Mouse (Mus musculus): Measurements from ENCODE around the gene Trpm2. TPM values are rescaled to one million over a fixed set of nuclear protein-coding genes. Genes with fewer than 3 reads are reported as not detected.
"Not testable (repeated sequence)": the region's sequence is repeated elsewhere in the genome, so short reads cannot be mapped to it uniquely, and the experiment has no call there.

The Trpm2 gene
- 0.09 and 0.63 TPM in 2 replicates for polyA plus RNA-seq (2014; fragmentation: Nextera tagmentation; extraction: Ambion mirVana)

GRCm38 (mm10) chr10:77970481-77970880, at the start of gene Trpm2:
Gene Trpm2 (minus strand): TSS chr10:77970563.
- Histone ChIP-seq H3K9me3 (ENCODE audit: low read depth, low read length) (no peaks in the 10 kb centered on the region), H3K27ac (ENCODE audit: low read depth) (no peak within 1 kb of the TSS), H3K9ac (peak within 1 kb of the TSS; percentile 9; the same call in 1 of the 2 replicates), H3K4me2 (peak within 1 kb of the TSS; percentile 56), H3K4me1 (ENCODE audit: insufficient read depth) (no peaks in the 10 kb centered on the region), H3K27me3 (ENCODE audit: insufficient read depth, low read length) (peaks cover 30% of the 10 kb centered on the region), H3K4me3 (ENCODE audit: low read depth, low read length) (peak within 1 kb of the TSS; percentile 24), H3K36me3 (ENCODE audit: insufficient read depth) (no peaks in the 10 kb centered on the region)
- 77% methylated on average over 6 of the region's 6 CpGs for WGBS
- DNase-seq, result no peak
- no peak for TF ChIP-seq CTCF (IDR thresholded peaks at IDR 0.05; ENCODE audit: low read depth)
- ATAC-seq (ENCODE audit: insufficient read depth), result 0 out of 2 replicates have a peak, but pooled peaks have one; percentile 21

GRCm38 (mm10) chr10:78019984-78020383, 49.6 kb upstream of the Trpm2 start:
- H3K27ac ChIP-seq (ENCODE audit: low read depth); H3K4me1 ChIP-seq (ENCODE audit: insufficient read depth); H3K9me3 ChIP-seq (ENCODE audit: low read depth, low read length); H3K4me2 ChIP-seq; DNase-seq; ATAC-seq (ENCODE audit: insufficient read depth); H3K9ac ChIP-seq; H3K27me3 ChIP-seq (ENCODE audit: insufficient read depth, low read length); H3K36me3 ChIP-seq (ENCODE audit: insufficient read depth); H3K4me3 ChIP-seq (ENCODE audit: low read depth, low read length): not testable (repeated sequence)
- 93% methylated on average over 6 of the region's 11 CpGs for WGBS

- H3K9ac ChIP-seq, result no peak overlapping the region
- no peak overlapping the region for H3K4me2 ChIP-seq
- H3K27me3 ChIP-seq (ENCODE audit: insufficient read depth, low read length), result no peaks in the 10 kb centered on the region
- 77% methylated on average over 4 of the region's 4 CpGs for WGBS
- H3K4me3 ChIP-seq (ENCODE audit: low read depth, low read length), result no peak overlapping the region
- H3K27ac ChIP-seq (ENCODE audit: low read depth), result no peak overlapping the region
- H3K9me3 ChIP-seq (ENCODE audit: low read depth, low read length), result no peaks in the 10 kb centered on the region
- no peaks in the 10 kb centered on the region for H3K36me3 ChIP-seq (ENCODE audit: insufficient read depth)
- DNase-seq, result no peak
- TF ChIP-seq CTCF (IDR thresholded peaks at IDR 0.05; ENCODE audit: low read depth), result no peak
- H3K4me1 ChIP-seq (ENCODE audit: insufficient read depth), result no peaks in the 10 kb centered on the region
- ATAC-seq (ENCODE audit: insufficient read depth), result 0 out of 2 replicates have a peak, but pooled peaks have one; percentile 28
Observed at GRCm38 (mm10) chr10:78019291-78019690, 48.9 kb upstream of the Trpm2 start.

GRCm38 (mm10) chr10:78018797-78019203, 48.4 kb upstream of the Trpm2 start:
- TF ChIP-seq CTCF (IDR thresholded peaks at IDR 0.05; ENCODE audit: low read depth), result peak; percentile 96
- H3K27me3 ChIP-seq (ENCODE audit: insufficient read depth, low read length), result no peaks in the 10 kb centered on the region
- H3K4me2 ChIP-seq, result peak overlapping the region; percentile 48
- no peak overlapping the region; the same call in 1 of the 2 replicates for H3K4me3 ChIP-seq (ENCODE audit: low read depth, low read length)
- WGBS, result 20% methylated on average over 19 of the region's 19 CpGs
- H3K27ac ChIP-seq (ENCODE audit: low read depth), result no peak overlapping the region
- H3K4me1 ChIP-seq (ENCODE audit: insufficient read depth), result no peaks in the 10 kb centered on the region
- DNase-seq, result peak; percentile 95
- no peaks in the 10 kb centered on the region for H3K36me3 ChIP-seq (ENCODE audit: insufficient read depth)
- peak; percentile 82 for ATAC-seq (ENCODE audit: insufficient read depth)
- H3K9me3 ChIP-seq (ENCODE audit: low read depth, low read length), result no peaks in the 10 kb centered on the region
- H3K9ac ChIP-seq, result no peak overlapping the region

GRCm38 (mm10) chr10:78016366-78016765, 46.0 kb upstream of the Trpm2 start:
- TF ChIP-seq CTCF (IDR thresholded peaks at IDR 0.05; ENCODE audit: low read depth), result no peak
- H3K4me3 ChIP-seq (ENCODE audit: low read depth, low read length), result no peak overlapping the region
- no peaks in the 10 kb centered on the region for H3K9me3 ChIP-seq (ENCODE audit: low read depth, low read length)
- WGBS, result 59% methylated on average over 5 of the region's 5 CpGs
- H3K27ac ChIP-seq (ENCODE audit: low read depth), result no peak overlapping the region
- no peaks in the 10 kb centered on the region for H3K36me3 ChIP-seq (ENCODE audit: insufficient read depth)
- H3K9ac ChIP-seq, result no peak overlapping the region
- DNase-seq, result no peak
- no peak for ATAC-seq (ENCODE audit: insufficient read depth)
- no peak overlapping the region for H3K4me2 ChIP-seq
- no peaks in the 10 kb centered on the region for H3K27me3 ChIP-seq (ENCODE audit: insufficient read depth, low read length)
- no peaks in the 10 kb centered on the region for H3K4me1 ChIP-seq (ENCODE audit: insufficient read depth)

- TF ChIP-seq CTCF (IDR thresholded peaks at IDR 0.05; ENCODE audit: low read depth), result no peak
- H3K4me2 ChIP-seq, result no peak overlapping the region
- no peak overlapping the region for H3K4me3 ChIP-seq (ENCODE audit: low read depth, low read length)
- H3K9me3 ChIP-seq (ENCODE audit: low read depth, low read length), result no peaks in the 10 kb centered on the region
- no peaks in the 10 kb centered on the region for H3K27me3 ChIP-seq (ENCODE audit: insufficient read depth, low read length)
- ATAC-seq (ENCODE audit: insufficient read depth), result no peak
- H3K27ac ChIP-seq (ENCODE audit: low read depth), result no peak overlapping the region
- WGBS, result 94% methylated on average over 1 of the region's 1 CpGs
- H3K36me3 ChIP-seq (ENCODE audit: insufficient read depth), result no peaks in the 10 kb centered on the region
- no peak for DNase-seq
- no peak overlapping the region for H3K9ac ChIP-seq
- no peaks in the 10 kb centered on the region for H3K4me1 ChIP-seq (ENCODE audit: insufficient read depth)
Observed at GRCm38 (mm10) chr10:78015489-78015888, 45.1 kb upstream of the Trpm2 start.

GRCm38 (mm10) chr10:78012661-78013495, 42.5 kb upstream of the Trpm2 start:
- peaks cover 7% of the 10 kb centered on the region for H3K4me1 ChIP-seq (ENCODE audit: insufficient read depth)

GRCm38 (mm10) chr10:78011116-78011515, 40.8 kb upstream of the Trpm2 start:
- not testable (repeated sequence) for H3K36me3 ChIP-seq (ENCODE audit: insufficient read depth); H3K4me2 ChIP-seq; H3K27me3 ChIP-seq (ENCODE audit: insufficient read depth, low read length); H3K9me3 ChIP-seq (ENCODE audit: low read depth, low read length); H3K27ac ChIP-seq (ENCODE audit: low read depth); ATAC-seq (ENCODE audit: insufficient read depth); H3K4me1 ChIP-seq (ENCODE audit: insufficient read depth); DNase-seq; H3K9ac ChIP-seq; H3K4me3 ChIP-seq (ENCODE audit: low read depth, low read length)
- WGBS, result 96% methylated on average over 5 of the region's 5 CpGs

More at GRCm38 (mm10) chr10:78012661-78013495, 42.5 kb upstream of the Trpm2 start:
- no peak overlapping the region for H3K4me2 ChIP-seq
- no peaks in the 10 kb centered on the region for H3K9me3 ChIP-seq (ENCODE audit: low read depth, low read length)
- TF ChIP-seq CTCF (IDR thresholded peaks at IDR 0.05; ENCODE audit: low read depth), result no peak
- no peaks in the 10 kb centered on the region for H3K27me3 ChIP-seq (ENCODE audit: insufficient read depth, low read length)
- H3K4me3 ChIP-seq (ENCODE audit: low read depth, low read length), result no peak overlapping the region
- H3K36me3 ChIP-seq (ENCODE audit: insufficient read depth), result 0 out of 2 replicates have a peak, but pooled peaks cover 1% of the 10 kb centered on the region
- WGBS, result 88% methylated on average over 18 of the region's 18 CpGs
- no peak overlapping the region for H3K9ac ChIP-seq
- H3K27ac ChIP-seq (ENCODE audit: low read depth), result no peak overlapping the region
- DNase-seq (no peak), ATAC-seq (ENCODE audit: insufficient read depth) (no peak)
